Mouse (Mus musculus) lung, adult 2 months (tissue): ENCODE measurements around the gene Rictor.

Experiments
- CTCF ChIP-seq: fragments of 200-500 bp; IDR thresholded peaks from 2 replicates; pipeline ENCODE4 v1.5.1; 2011; ENCODE audit warnings: mild to moderate bottlenecking, low read length, control low read depth; ENCODE audit not compliant: insufficient read depth
- POLR2A ChIP-seq: fragments of 200-500 bp; IDR thresholded peaks from 2 replicates; pipeline ENCODE4 v1.6.1; 2011; ENCODE audit warnings: low read depth, mild to moderate bottlenecking, control low read depth, low read length, borderline replicate concordance; ENCODE audit errors: extremely low read depth

- TF ChIP-seq CTCF (no peak), POLR2A (no peak)
These were observed 42.1 kb upstream of the Rictor start for GRCm38 (mm10) chr15:6666072-6666471.
